Mouse (Mus musculus) megakaryocyte progenitor cell, adult 5-6 weeks (primary cell): ENCODE data around the gene Alpk1. TPM values are rescaled to one million over a fixed set of nuclear protein-coding genes. Genes with fewer than 3 reads are reported as not detected.

Source experiments
- ATAC-seq: replicated peaks from 2 replicates; pipeline ENCODE4 v1.8.0; 2016; ENCODE audit warnings: mild to moderate bottlenecking, moderate TSS enrichment, inconsistent platforms; ENCODE audit not compliant: poor library complexity
- total RNA-seq, 2 experiments: library from RNA; stranded (forward) in 1 of 2; stranded (reverse) in 1 of 2; fragments of 157-497, 149-512 nt in 1 of 2; fragments of 200-1000 nt in 1 of 2; gene quantifications; 2 replicates each; pipeline versions ENCODE4 v1.2.3 to v1.2.4; 2015 to 2017

Gene Alpk1
- total RNA-seq, 2 experiments from 2014 or later = 10.3 to 13.6 TPM

DNA sequence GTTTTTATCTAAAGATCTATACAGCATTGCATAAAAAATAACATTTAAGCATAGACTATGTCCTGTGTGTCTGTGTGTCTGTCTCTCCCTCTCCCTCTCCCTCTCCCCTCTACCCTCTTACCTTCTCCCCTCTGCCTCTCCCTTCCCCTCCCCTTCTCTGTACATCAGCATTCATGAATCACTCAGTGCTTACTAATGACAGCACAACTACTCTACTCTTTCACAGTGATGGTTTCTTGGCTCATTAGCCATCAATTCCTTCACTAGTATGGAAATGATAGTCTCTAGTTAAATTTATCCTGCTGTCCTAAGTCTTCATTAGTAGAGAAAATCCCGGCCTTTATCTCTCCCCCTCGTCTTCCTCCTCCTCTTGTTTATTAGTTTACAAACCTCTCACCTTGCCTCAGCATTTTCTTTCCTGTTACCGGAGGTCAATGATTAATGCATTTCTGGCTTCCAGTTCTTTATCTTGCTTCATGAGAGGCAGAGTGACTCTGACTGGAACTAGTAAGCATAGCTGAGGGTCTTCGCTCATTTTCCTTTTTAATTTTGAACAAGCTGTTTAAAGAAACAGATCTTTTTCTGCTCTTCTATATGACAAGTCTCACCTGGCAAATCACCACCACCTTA, 79.0 kb downstream of the Alpk1 start:
- no peak for ATAC-seq

DNA sequence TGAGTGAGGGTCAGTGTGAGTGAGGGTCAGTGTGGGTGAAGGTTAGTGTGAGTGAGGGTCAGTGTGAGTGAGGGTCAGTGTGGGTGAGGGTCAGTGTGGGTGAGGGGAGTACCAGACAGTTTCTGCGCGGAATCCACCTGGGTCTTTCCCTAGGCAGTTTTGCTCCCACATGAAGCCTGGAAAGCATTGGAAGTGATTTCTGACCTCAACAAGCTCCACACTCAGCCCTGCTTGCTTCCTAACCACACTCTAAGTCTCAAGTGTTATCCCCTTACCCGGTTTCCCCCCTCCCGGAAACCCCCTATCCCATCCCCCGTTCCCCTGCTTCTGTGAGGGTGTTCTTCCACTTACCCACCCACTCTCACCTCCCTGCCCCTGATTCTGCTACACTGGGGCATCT, 81.7 kb downstream of the Alpk1 start:
- peak; percentile 31; the same call in 1 of the 2 replicates for ATAC-seq

DNA sequence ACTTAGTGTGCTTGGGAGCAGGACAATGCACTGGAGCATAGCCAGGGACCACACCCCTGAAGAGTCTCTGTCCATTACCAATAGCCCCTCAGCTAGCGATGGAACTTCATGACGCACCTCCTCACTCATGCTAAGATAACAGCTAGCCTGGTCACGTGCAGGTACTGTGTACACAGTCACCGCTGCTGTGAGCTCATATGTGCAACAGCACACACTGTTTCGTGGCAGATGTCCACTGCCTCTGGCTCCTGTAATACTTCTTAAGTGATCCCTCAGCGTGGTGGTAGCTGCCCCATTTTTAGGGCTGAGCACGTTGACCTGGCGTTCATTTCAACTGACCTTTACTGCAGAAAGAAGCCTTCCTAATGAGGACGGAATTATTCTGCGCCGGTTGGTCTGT, 83.8 kb downstream of the Alpk1 start:
- no peak for ATAC-seq

DNA sequence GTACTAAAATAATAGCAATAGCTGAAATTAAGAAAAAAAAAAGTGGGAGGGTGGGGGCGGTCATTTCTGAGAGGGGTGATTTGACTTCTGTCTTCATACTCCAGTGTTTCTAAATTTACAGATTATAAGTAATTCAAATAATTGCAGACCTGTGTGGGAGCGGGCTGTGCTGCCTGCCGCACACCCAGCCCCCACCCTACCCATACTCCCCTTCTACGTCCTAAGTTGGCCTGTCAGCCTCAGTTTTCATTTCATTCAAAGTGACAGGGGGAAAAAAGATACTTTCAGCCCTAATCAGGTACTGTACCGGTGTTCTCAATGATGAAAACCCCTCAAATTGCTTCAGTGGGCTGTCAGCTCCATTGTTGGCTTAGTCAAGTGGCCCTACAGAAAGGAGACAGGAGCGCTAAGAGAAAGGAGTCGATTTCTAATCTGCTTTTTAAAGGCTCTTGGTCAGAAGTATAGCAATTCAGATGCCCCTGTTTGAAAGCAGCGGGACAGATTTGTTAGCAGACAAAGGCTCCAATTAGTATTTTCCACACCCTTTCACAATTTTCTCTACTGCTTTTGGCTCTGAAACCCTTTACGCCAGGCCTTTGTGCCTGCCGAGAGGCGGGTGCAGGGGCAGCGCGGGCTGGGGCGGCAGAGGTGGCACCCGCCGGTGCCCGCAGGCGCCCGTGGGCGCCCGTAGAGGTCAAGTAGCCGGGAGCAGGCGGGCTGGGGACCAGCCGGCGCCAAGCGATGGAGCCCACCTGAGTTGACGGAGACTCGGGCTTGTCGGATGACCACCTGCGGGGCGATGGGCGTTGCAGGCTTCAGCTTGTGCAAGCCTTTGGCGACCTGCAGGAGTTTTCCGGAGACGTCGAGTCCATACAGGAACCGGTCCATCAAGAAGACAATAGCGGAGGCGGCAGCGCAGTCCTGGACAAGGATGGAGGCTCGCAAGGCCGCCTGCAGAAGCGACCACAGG, 85.2 kb downstream of the Alpk1 start:
- no peak for ATAC-seq

DNA sequence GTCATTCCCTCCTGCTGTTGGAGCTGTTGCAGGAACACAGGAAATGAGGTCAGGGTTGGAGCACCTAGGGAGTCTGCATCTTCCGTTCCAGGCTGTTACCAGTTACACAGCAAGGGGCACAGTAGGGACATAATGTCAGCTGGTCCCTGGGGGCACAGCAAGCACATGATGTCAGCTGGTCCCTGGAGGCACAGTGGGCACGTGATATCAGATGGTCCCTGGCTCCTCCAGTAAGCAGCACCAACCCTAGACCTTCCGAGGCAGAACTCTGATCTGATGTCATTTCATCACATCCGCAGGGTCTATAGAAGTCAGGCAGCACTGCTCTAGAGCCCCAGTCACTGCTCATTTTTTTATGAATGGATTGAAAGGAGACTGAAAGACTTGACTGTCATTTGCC, 89.1 kb downstream of the Alpk1 start:
- no peak for ATAC-seq

DNA sequence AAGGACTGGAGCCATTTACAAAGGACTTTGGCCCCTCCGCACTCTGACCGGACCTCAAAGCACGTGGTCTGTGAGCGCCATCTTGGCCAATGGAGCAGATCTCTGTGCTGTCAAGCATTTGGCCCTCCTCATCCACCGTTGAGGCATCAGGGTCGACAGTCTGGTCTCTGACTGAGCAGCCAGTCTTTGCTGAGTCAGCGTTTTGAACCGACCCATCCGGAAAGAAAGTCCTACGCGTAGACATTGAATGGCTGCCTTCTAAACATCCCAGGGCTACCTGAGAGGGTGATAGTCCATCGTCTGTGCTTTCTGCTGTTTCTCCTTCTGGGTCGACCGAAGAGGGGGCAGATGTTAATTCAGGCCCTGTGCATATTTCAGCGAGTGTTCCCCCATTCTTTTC, 100.6 kb downstream of the Alpk1 start:
- no peak for ATAC-seq

DNA sequence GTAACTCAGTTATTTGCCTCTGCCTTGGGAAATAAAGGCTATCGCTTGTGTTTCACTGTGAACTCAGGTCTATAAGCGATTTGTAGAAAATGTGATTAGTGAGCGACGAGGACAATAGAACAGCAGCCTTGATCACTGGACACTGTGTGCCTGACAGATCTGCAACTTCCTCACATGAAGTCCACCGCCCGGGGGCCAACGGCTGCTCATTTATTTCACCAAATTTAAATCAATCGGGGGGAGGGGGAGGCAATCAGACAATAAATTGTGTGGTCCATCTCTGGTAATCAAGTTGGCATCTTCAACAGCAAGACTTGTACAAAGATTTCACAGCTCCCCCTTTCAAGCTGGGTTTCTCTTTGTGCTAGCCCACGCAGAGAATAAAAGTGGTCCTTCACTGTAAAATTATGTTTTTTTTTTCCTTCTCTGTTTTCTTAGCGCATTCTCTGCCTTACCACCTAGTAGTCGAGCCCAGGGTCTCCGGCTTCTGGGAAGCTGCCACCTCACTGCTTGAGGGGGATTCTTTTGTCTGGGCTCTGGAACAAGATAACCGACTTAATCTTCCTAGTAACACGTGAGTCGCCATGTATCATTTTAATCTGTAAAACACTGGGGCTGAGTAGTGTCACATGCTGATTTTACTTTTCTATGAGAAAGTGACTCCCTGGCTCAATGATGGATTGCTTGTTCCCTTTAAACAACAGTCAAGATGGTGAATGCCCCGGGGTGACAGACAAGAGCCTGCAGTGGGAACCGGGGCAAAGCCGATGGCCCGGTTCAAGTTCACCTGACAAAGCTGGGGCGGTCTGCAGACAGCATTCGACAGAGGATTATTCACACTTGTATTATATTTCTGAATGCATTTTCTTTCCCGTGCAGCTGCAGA, 118.4 kb downstream of the Alpk1 start:
- ATAC-seq = no peak

DNA sequence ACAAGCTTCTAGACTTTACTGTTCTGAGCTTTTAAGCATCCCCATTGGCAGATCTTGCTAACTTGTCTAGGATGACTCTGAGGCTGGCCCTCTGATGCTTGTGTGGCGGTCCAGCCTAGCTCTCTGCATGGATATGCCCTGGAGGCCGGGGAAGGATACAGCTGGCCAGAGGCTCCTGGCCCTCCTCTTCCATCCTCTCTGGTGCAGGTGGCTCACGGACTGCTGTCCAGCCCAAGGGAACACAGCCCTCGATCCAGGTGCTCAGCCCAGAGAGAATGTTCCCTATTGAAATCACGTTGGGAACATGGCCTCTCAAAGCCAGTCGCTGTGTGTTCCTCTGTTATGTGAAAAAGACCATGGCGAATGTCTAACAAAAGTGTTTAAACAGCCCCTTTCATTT, 119.6 kb downstream of the Alpk1 start:
- ATAC-seq = no peak

DNA sequence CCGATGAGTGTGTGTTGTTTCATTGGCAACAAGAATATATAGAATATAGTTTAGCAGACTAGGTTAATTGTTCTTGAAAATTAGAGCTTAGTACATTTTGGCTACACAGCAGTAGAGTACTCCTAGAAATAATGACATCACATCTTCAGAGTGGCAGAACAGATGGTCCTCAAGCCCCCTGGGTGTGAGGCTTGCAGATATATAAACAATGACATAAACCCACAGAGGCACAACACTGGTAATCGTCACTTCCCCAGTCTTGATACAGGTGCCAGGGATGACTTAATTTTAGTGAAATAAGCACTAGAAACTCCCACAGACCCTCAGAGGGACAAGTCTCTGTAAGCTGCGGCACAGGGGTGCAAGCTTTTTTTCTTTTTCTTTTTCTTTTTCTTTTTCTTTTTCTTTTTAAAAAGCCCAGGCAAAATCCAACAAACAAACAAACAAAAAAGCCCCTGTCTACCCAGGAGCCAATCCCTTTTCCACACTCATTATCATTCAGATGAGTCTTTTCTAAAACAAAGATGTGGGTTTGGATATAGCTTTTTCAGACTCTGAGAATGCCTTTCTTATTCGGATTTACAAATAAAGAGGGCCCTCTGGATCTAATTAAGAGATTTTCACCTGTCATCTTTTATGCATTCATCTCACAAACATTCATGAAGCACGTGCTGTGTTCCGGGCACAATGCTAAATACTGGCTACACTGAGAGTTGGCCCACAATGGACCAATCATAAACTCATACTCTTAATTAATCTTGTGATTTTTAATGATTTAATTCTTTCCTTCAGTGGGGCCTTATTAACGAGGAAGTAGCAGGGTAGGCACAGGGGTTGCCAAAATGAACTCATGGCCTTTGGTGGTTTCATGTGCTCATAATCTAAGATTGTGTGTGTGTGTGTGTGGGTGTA, 128.3 kb downstream of the Alpk1 start:
- no peak for ATAC-seq

DNA sequence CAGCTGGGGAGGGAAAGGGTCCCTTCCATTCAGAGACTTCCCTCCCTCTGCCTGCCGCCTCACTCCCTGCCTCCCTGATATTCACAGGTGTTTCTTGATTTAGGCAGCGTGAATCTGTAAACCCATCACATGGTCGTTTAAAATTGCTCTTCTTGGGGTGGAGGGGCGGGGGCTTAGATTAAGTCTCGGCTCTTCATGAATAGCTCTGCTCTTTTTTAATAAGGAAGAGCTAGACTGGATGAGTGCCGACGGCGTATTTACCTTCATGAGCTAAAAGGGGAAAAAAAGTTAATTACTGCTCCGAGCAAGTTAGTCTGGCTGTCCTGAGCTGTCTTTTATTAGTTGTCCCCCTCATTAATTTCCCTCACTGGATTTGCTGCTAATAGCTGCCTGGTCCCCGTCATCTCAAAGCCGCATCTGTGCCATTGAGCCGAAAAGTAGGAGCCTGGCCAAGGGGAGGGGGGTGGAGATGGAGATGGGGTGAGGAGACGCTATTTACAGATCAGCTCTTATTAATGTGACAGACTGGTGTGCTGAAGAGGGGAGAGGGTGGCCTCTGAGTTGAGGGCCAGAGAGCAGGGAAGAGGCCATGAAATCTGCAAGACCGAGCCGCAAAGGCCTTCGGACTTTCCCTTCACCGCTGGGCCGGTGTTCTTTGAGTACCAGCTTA, 134.0 kb downstream of the Alpk1 start:
- no peak for ATAC-seq

DNA sequence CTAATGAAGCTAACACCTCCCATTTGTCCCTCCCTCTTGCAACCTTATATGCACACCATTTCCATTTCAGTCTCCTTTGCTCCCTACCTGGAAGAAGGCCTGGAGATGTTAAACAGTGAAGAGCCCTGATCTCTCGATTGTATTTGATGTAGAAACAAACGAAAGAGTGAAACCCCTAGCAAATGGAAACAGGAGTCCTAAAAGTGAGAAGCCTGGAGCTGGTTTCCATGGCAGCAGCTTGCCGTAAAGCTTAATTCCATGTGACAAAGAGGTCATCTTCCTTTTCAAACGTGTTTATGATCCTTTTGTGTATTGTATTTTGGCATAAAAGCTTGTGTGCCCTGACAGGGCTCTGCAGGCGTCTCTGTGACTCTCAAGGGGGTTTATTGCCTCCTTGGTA, 138.1 kb downstream of the Alpk1 start:
- ATAC-seq = no peak

DNA sequence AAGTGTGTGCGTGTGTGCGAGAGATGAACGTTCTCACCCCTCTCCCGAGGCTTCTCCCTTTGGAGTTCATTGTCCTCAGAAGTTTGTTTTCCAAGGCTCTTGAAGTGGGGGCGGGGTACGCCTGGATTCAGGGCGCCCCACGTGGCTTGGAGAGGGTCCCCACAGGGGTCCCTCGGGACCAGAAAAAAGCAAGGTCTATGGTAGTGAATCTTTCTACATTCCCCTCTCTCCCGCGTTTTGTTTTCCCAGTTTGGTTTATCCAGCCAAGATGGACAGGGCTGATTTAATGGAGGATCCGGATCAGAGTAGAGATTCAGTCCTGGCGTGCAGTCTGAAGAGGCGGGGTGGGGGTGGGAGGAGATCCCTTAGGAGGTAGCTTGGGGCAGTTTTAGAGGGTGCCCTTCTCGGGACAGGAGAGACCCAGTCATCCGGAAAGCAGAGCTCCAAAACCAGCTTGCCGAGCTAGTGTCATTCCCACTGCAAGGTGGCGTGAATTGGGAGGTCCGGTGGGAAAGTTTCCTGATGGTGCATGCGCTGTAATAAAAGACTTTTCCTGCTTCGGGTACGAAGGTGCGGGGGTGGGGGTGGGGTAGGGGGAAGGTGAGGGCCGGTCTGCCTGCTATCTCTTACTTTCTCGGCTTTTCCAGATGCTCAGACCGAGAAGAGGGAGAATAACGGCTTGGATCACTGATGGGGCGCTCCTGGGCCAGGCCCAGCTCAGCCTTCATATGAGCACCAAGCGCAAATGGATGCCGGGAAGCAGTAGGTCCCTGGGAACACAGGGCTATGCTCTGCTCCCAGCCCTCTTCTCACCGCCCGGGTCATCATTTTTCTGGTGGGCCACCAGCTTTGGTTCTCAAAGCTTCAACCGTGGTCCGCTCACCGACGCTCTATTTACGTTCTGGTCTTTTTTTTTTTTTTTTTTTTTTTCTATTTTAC, 139.3 kb downstream of the Alpk1 start:
- no peak for ATAC-seq

DNA sequence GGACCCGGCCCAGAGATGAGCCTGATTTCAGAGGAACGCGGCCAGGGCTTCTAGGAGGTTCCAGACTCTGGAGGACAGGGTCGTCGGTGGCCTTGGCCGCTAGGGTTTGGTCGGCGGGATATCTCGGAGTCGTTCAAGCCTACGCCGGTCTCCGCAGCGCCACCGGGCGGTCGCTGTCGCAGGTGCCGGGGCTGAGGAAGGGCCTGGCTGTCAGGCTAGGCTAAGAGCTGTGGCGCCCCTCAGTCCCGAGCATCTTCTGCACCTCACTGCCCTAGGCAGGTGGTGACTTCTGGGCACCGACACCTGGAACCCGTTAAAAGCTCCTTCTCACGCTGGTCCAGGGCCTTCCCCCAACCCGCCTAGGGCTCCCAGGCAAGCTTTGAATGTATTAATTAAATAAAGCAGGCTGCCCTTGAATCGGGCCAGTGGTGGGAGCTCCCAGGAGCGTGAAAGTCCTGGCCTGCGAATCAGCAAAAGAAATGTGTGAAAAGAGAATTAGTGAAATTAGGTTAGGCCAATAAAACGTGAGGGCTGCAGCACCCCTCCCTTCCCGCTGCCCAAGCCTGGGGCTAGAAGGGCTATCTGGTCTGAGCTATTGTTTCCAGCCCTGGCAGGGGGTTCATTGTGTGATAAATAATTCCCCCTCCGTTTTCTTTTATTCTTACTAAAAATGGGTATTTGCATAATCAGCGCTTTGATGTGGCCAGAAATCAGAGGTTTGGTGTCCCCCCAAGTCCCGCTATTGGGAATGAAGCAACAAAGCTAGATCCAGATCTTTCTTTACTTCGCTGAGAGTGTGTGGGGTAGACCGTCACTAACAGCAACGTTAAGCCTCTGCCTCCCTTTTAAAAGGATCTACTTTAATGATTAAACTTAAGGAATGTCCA, 140.2 kb downstream of the Alpk1 start:
- ATAC-seq = peak; percentile 98

DNA sequence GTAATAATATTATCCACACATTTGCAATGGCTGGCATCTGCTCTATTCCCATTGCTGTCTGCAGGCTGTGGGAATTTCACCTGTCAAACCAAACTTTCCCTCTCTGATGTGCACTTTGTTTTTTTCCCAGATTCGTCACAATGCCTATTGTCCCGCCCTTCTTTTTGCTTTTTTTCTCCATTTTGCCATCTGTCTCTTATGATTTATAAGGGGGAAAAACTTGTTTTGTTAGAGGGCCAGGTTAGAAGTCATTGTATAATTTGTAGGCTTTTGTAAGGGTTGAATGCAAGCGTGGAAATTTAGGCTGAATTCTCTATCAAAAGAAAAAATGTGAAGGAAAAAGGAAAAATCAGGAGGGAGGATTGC, 145.4 kb downstream of the Alpk1 start:
- no peak for ATAC-seq

DNA sequence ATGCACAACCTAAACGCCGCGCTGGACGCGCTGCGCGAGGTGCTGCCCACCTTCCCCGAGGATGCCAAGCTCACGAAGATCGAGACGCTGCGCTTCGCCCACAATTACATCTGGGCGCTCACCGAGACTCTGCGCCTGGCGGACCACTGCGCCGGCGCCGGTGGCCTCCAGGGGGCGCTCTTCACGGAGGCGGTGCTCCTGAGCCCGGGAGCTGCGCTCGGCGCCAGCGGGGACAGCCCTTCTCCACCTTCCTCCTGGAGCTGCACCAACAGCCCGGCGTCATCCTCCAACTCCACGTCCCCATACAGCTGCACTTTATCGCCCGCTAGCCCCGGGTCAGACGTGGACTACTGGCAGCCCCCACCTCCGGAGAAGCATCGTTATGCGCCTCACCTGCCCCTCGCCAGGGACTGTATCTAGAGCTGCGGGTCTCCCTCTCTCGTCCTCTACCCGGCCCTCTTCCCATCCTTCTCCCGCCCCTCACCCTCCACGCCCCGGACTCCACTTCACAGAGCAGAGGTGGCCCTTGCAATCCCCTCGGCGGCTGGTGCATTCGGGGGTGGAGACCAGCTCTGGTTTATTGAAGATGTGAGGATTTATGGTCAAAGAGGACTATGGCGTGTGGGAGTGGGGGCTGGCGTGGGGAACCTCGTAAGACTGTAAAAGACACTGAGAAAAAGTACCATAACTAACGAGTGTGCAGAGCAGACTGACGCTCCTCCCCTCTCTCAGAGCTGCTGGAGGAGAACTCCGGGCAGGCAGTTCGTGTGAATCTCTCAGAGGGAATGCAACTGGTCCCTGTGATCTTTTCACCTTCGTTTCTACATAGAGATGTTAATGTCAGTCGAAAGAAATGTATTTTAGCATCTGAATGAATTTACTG, 146.0 kb downstream of the Alpk1 start:
- ATAC-seq = peak; percentile 89
